ENCODE assay signal across 11 mouse cellular contexts in the genomic region with DNA sequence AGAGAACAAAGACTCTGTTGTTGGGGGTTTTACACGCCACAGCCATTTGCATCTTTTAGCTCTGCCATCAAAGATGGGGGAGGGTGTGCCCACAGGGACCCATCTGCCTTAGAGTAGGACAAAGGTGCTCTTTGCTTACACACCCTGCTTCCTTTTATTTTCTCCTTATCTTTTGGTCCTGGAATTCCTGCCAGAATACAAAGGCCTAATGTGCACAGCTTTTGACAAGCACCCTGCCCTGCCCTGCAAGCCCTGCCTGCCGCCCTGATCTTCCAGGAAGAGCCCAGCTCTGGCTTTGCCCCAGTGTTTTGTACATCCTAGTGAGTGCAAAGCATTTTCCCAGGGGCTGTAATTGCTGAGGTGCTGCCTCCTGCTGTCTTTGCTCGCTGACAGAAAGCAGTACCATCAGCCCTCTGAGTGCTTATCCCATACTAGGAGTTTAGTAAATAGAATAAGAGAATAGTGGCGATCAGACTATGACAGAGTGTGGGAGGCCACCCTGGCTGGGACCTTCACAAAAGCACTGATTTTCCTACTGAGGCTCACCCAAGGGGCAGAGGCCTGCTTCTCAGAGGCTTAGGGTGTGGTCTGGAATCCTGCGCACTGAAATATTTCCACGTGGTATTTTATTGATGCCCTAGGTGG. TPM values are rescaled to one million over a fixed set of nuclear protein-coding genes. Genes with fewer than 3 reads are reported as not detected.
DNase-seq lines count a peak whose midpoint lies in the region; ATAC-seq lines count a peak whose summit lies in the region.
"Had no signal": no experiment of that assay in that cellular context is flagged by ENCODE, and none has a peak within 500 bp of the region (broad histone marks: within the 10 kb centered on the region; RNA-seq: fewer than 3 reads in every experiment).

No protein-coding gene starts in this region.

- H3K27me3 ChIP-seq in heart, embryonic 10.5 days (ENCODE audit: insufficient read depth, poor library complexity, severe bottlenecking), result no peaks in the 10 kb centered on the region
- no peaks in the 10 kb centered on the region for H3K27me3 ChIP-seq in hindbrain, embryonic 11.5 days (ENCODE audit: control insufficient read depth, insufficient read depth, low read length)
- no peaks in the 10 kb centered on the region for H3K27me3 ChIP-seq in neural tube, embryonic 11.5 days (ENCODE audit: control insufficient read depth, insufficient read depth, low read length)
- H3K27me3 ChIP-seq: limb, embryonic 12.5 days had no signal

- DNase-seq in heart, embryonic 10.5 days (ENCODE audit: low spot score), result no peak
- no peak for DNase-seq in heart, postnatal 4 days
- DNase-seq in ZHBTc4 (ENCODE audit: low read depth, low spot score), result peak; percentile 94
- DNase-seq in hindbrain, embryonic 11.5 days (ENCODE audit: low spot score), result peak; percentile 64
- DNase-seq in neural tube, embryonic 11.5 days (ENCODE audit: low spot score), result peak; percentile 63
- no peak for DNase-seq in spleen, adult 12 weeks (ENCODE audit: low spot score)
- DNase-seq in thymus, postnatal 25 days, result no peak

- no peaks in the 10 kb centered on the region for H3K9me3 ChIP-seq in heart, embryonic 10.5 days
- H3K9me3 ChIP-seq in hindbrain, embryonic 11.5 days (ENCODE audit: control insufficient read depth, low read length), result no peaks in the 10 kb centered on the region
- H3K9me3 ChIP-seq in neural tube, embryonic 11.5 days (ENCODE audit: control insufficient read depth, low read length), result no peaks in the 10 kb centered on the region
- H3K9me3 ChIP-seq: limb, embryonic 12.5 days had no signal

- H3K4me1 ChIP-seq in heart, embryonic 10.5 days, result peaks cover 13% of the 10 kb centered on the region
- H3K4me1 ChIP-seq in hindbrain, embryonic 11.5 days (replicated peaks; ENCODE audit: control insufficient read depth, insufficient read depth, low read length), result peaks cover 6% of the 10 kb centered on the region
- peaks cover 13% of the 10 kb centered on the region for H3K4me1 ChIP-seq in neural tube, embryonic 11.5 days (ENCODE audit: control insufficient read depth, insufficient read depth, low read length)

- H3K4me3 ChIP-seq in heart, embryonic 10.5 days, result peak overlapping the region; percentile 15
- no peak overlapping the region for H3K4me3 ChIP-seq in hindbrain, embryonic 11.5 days (ENCODE audit: low read depth, low read length)
- H3K4me3 ChIP-seq in neural tube, embryonic 11.5 days (ENCODE audit: low read depth, low read length), result no peak overlapping the region
- H3K4me3 ChIP-seq: limb, embryonic 12.5 days; myocyte had no signal

- no peaks in the 10 kb centered on the region for H3K36me3 ChIP-seq in heart, embryonic 10.5 days
- no peaks in the 10 kb centered on the region for H3K36me3 ChIP-seq in hindbrain, embryonic 11.5 days (ENCODE audit: control insufficient read depth, insufficient read depth, low read length)
- no peaks in the 10 kb centered on the region for H3K36me3 ChIP-seq in neural tube, embryonic 11.5 days (ENCODE audit: control insufficient read depth, insufficient read depth, low read length)
- H3K36me3 ChIP-seq: limb, embryonic 12.5 days had no signal

- WGBS in heart, embryonic 10.5 days, result 20% methylated on average over 6 of the region's 6 CpGs
- 5% methylated on average over 6 of the region's 6 CpGs for WGBS in hindbrain, embryonic 11.5 days
- 9% methylated on average over 6 of the region's 6 CpGs for WGBS in neural tube, embryonic 11.5 days

- H3K4me2 ChIP-seq in hindbrain, embryonic 11.5 days (replicated peaks; ENCODE audit: low read depth, low read length), result peak overlapping the region; percentile 7; the same call in 1 of the 2 replicates
- peak overlapping the region; percentile 9; the same call in 1 of the 2 replicates for H3K4me2 ChIP-seq in neural tube, embryonic 11.5 days (ENCODE audit: low read depth)
- H3K4me2 ChIP-seq: limb, embryonic 12.5 days had no signal

- H3K27ac ChIP-seq in heart, embryonic 10.5 days, result peak overlapping the region; percentile 63
- peak overlapping the region; percentile 86 for H3K27ac ChIP-seq in hindbrain, embryonic 11.5 days (ENCODE audit: low read depth, low read length)
- peak overlapping the region; percentile 93 for H3K27ac ChIP-seq in neural tube, embryonic 11.5 days (ENCODE audit: low read depth, low read length)
- H3K27ac ChIP-seq: limb, embryonic 12.5 days had no signal

- peak overlapping the region; percentile 45; the same call in 1 of the 2 replicates for H3K9ac ChIP-seq in hindbrain, embryonic 11.5 days (ENCODE audit: low read depth, low read length)
- peak overlapping the region; percentile 53 for H3K9ac ChIP-seq in neural tube, embryonic 11.5 days (ENCODE audit: low read length)
- H3K9ac ChIP-seq: limb, embryonic 12.5 days had no signal

- ATAC-seq in hindbrain, embryonic 11.5 days (ENCODE audit: low FRiP score), result peak; percentile 92
- peak; percentile 90 for ATAC-seq in neural tube, embryonic 11.5 days (ENCODE audit: insufficient read depth, low FRiP score, low TSS enrichment)
- ATAC-seq in granulocyte monocyte progenitor cell, adult 5-6 weeks (replicated peaks; ENCODE audit: poor library complexity, severe bottlenecking), result no peak

RNA-seq across cellular contexts. Expression of a gene that starts 44.7 kb away (rescaled TPM):
- not detected in 2 replicates for polyA plus RNA-seq in heart, embryonic 10.5 days (2016; fragmentation: Nextera tagmentation; extraction: Ambion mirVana)
- total RNA-seq in heart, postnatal 4 days (2021), result not detected
- polyA plus RNA-seq in hindbrain, embryonic 11.5 days (2014; fragmentation: Nextera tagmentation; extraction: Ambion mirVana), result 0.06 and 0.13 TPM in 2 replicates
- 0.09 TPM in 1 of 2 replicates, not detected in the other for polyA plus RNA-seq in neural tube, embryonic 11.5 days (2014; fragmentation: Nextera tagmentation; extraction: Ambion mirVana)
- not detected in 2 replicates for total RNA-seq in granulocyte monocyte progenitor cell, adult 5-6 weeks (2014; fragmentation: Nextera tagmentation)
- total RNA-seq in granulocyte monocyte progenitor cell, adult 5-6 weeks (2017), result not detected in 2 replicates
- polyA plus RNA-seq: C2C12; limb, embryonic 12.5 days; myocyte had no signal

Comparison
In these comparisons a context has a peak if more than half of its experiments do, and no peak if none do; other contexts are left out.
1. DNase-seq: peak in ZHBTc4 (single experiment), hindbrain, embryonic 11.5 days (single experiment) and neural tube, embryonic 11.5 days (single experiment); none in heart, embryonic 10.5 days (single experiment), heart, postnatal 4 days (single experiment), spleen, adult 12 weeks (single experiment) and thymus, postnatal 25 days (single experiment).
2. Peak in every context shown above with its lines, with median percentiles within 50 percentile points of each other: H3K27ac ChIP-seq.